Mouse (Mus musculus) MEL (cell line): ENCODE data around the gene Gm45716. TPM values are rescaled to one million over a fixed set of nuclear protein-coding genes. Genes with fewer than 3 reads are reported as not detected.

ENCODE experiments used
- DNase-seq: peaks from one replicate; pipeline ENCODE4 v3.0.0; 2011; ENCODE audit warnings: low read depth, low spot score
- H3K27ac ChIP-seq: 2 replicates; pipeline ENCODE4 v1.5.1; 2012; ENCODE audit warnings: low read depth, mild to moderate bottlenecking, control low read depth, low read length, moderate library complexity; ENCODE audit not compliant: control insufficient read depth
- H3K27me3 ChIP-seq, 2 experiments: fragments of 150-350 bp in 1 of 2; sonication (generic) in 1 of 2; 2 replicates each; pipeline ENCODE4 v1.6.1; 2012; ENCODE audit warnings: low read length in 2 of 2, mild to moderate bottlenecking in 2 of 2, improper control_type of control experiment in 1 of 2, moderate library complexity in 1 of 2; ENCODE audit not compliant: insufficient read depth in 2 of 2, control insufficient read depth in 1 of 2
- H3K36me3 ChIP-seq, 2 experiments: 2 replicates each; pipeline ENCODE4 v1.6.1; 2012 to 2014; ENCODE audit warnings: low read length in 2 of 2, improper control_type of control experiment in 1 of 2, inconsistent platforms in 1 of 2, mild to moderate bottlenecking in 1 of 2; ENCODE audit not compliant: insufficient read depth in 2 of 2, control insufficient read depth in 1 of 2
- H3K4me1 ChIP-seq, 2 experiments: fragments of 150-350 bp in 1 of 2; sonication (generic) in 1 of 2; 2 replicates each; pipeline ENCODE4 v1.6.1; 2012; ENCODE audit warnings: low read length in 2 of 2, improper control_type of control experiment in 1 of 2, mild to moderate bottlenecking in 1 of 2; ENCODE audit not compliant: insufficient read depth in 2 of 2, control insufficient read depth in 1 of 2
- H3K4me3 ChIP-seq, 2 experiments: fragments of 150-350 bp in 1 of 2; sonication (generic) in 1 of 2; 2 replicates each; pipeline ENCODE4 v1.5.1; 2012; ENCODE audit warnings: low read depth in 2 of 2, low read length in 2 of 2, mild to moderate bottlenecking in 2 of 2, moderate library complexity in 2 of 2, control low read depth in 1 of 2, improper control_type of control experiment in 1 of 2; ENCODE audit not compliant: control insufficient read depth in 1 of 2, insufficient read depth in 1 of 2
- H3K79me2 ChIP-seq: 2 replicates; pipeline ENCODE4 v1.6.1; 2012; ENCODE audit warnings: mild to moderate bottlenecking, low read length, moderate library complexity; ENCODE audit not compliant: control insufficient read depth, poor library complexity, insufficient read depth
- H3K9ac ChIP-seq: 2 replicates; pipeline ENCODE4 v1.6.1; 2012; ENCODE audit warnings: low read depth, mild to moderate bottlenecking, control low read depth, low read length, moderate library complexity; ENCODE audit not compliant: control insufficient read depth, poor library complexity, severe bottlenecking
- H3K9me3 ChIP-seq: fragments of 150-350 bp; sonication (generic); replicated peaks from 2 replicates; pipeline ENCODE4 v1.6.1; 2012; ENCODE audit warnings: mild to moderate bottlenecking, low read length, improper control_type of control experiment, moderate library complexity; ENCODE audit not compliant: insufficient read depth
- CHD1 ChIP-seq: IDR thresholded peaks from 2 replicates; pipeline ENCODE4 v1.6.1; 2012; ENCODE audit warnings: low read depth, mild to moderate bottlenecking, inconsistent platforms, low read length, improper control_type of control experiment
- CHD2 ChIP-seq: IDR thresholded peaks from 2 replicates; pipeline ENCODE4 v1.6.1; 2011; ENCODE audit warnings: low read length, improper control_type of control experiment
- EP300 ChIP-seq, 2 experiments: IDR thresholded peaks; 2 replicates each; pipeline ENCODE4 v1.6.1; 2011; ENCODE audit warnings: improper control_type of control experiment in 2 of 2, low read length in 2 of 2, low read depth in 1 of 2, mild to moderate bottlenecking in 1 of 2
- GATA1 ChIP-seq: IDR thresholded peaks from 2 replicates; pipeline ENCODE4 v1.6.1; 2011; ENCODE audit warnings: low read depth, low read length, improper control_type of control experiment
- JUND ChIP-seq: IDR thresholded peaks from 2 replicates; pipeline ENCODE4 v1.6.1; 2011; ENCODE audit warnings: low read depth, mild to moderate bottlenecking, improper control_type of control experiment, low read length
- KAT2A ChIP-seq: conservative IDR thresholded peaks from 2 replicates; pipeline ENCODE4 v1.6.1; 2012; ENCODE audit warnings: low read depth, low read length, improper control_type of control experiment, inconsistent platforms
- MAFK ChIP-seq: IDR thresholded peaks from 2 replicates; pipeline ENCODE4 v1.6.1; 2011; ENCODE audit warnings: low read depth, mild to moderate bottlenecking, low read length, improper control_type of control experiment, borderline replicate concordance
- MXI1 ChIP-seq: IDR thresholded peaks from 2 replicates; pipeline ENCODE4 v1.6.1; 2011; ENCODE audit warnings: mild to moderate bottlenecking, low read depth, low read length, improper control_type of control experiment
- MYB ChIP-seq: IDR thresholded peaks from 2 replicates; pipeline ENCODE4 v1.6.1; 2011; ENCODE audit warnings: mild to moderate bottlenecking, low read depth, low read length, improper control_type of control experiment
- MYC ChIP-seq: IDR thresholded peaks from 2 replicates; pipeline ENCODE4 v1.6.1; 2011; ENCODE audit warnings: low read depth, mild to moderate bottlenecking, low read length, improper control_type of control experiment, moderate library complexity
- NRF1 ChIP-seq: IDR thresholded peaks from 2 replicates; pipeline ENCODE4 v1.6.1; 2014; ENCODE audit warnings: low read depth, mild to moderate bottlenecking, inconsistent platforms, low read length, improper control_type of control experiment, moderate library complexity; ENCODE audit not compliant: poor library complexity, insufficient read depth, severe bottlenecking
- POLR2A ChIP-seq, 2 experiments: IDR thresholded peaks; 2 replicates each; pipeline ENCODE4 v1.6.1; 2011 to 2012; ENCODE audit warnings: low read length in 2 of 2, mild to moderate bottlenecking in 2 of 2, control low read depth in 1 of 2, improper control_type of control experiment in 1 of 2, low read depth in 1 of 2, moderate library complexity in 1 of 2; ENCODE audit not compliant: control insufficient read depth in 1 of 2, insufficient read depth in 1 of 2, poor library complexity in 1 of 2
- POLR2AphosphoS5 ChIP-seq: IDR thresholded peaks from 2 replicates; pipeline ENCODE4 v1.6.1; 2012; ENCODE audit warnings: low read depth, borderline replicate concordance, mild to moderate bottlenecking, inconsistent platforms, low read length, moderate library complexity, mixed read lengths
- RAD21 ChIP-seq: IDR thresholded peaks from 2 replicates; pipeline ENCODE4 v1.6.1; 2011; ENCODE audit warnings: mild to moderate bottlenecking, low read depth, low read length, improper control_type of control experiment
- RCOR1 ChIP-seq: IDR thresholded peaks from 2 replicates; pipeline ENCODE4 v1.6.1; 2012; ENCODE audit warnings: low read depth, mild to moderate bottlenecking, inconsistent platforms, low read length, improper control_type of control experiment
- SIN3A ChIP-seq: IDR thresholded peaks from 2 replicates; pipeline ENCODE4 v1.6.1; 2012; ENCODE audit warnings: low read length, improper control_type of control experiment, inconsistent platforms
- SMC3 ChIP-seq: IDR thresholded peaks from 2 replicates; pipeline ENCODE4 v1.6.1; 2011; ENCODE audit warnings: low read depth, low read length, improper control_type of control experiment
- TAL1 ChIP-seq: IDR thresholded peaks from 2 replicates; pipeline ENCODE4 v1.6.1; 2012; ENCODE audit warnings: mild to moderate bottlenecking, inconsistent platforms, low read length, moderate library complexity, mixed read lengths
- UBTF ChIP-seq: IDR thresholded peaks from 2 replicates; pipeline ENCODE4 v1.6.1; 2012; ENCODE audit warnings: low read depth, mild to moderate bottlenecking, inconsistent platforms, low read length, improper control_type of control experiment, moderate library complexity, borderline replicate concordance; ENCODE audit not compliant: insufficient read depth
- USF1 ChIP-seq: IDR thresholded peaks from 2 replicates; pipeline ENCODE4 v1.6.1; 2014; ENCODE audit warnings: low read depth, mild to moderate bottlenecking, inconsistent platforms, low read length, improper control_type of control experiment, moderate library complexity
- USF2 ChIP-seq, 2 experiments: IDR thresholded peaks; 2 replicates each; pipeline ENCODE4 v1.6.1; 2011 to 2012; ENCODE audit warnings: improper control_type of control experiment in 2 of 2, low read length in 2 of 2, borderline replicate concordance in 1 of 2, inconsistent platforms in 1 of 2, low read depth in 1 of 2, mild to moderate bottlenecking in 1 of 2; ENCODE audit not compliant: insufficient read depth in 1 of 2
- ZKSCAN1 ChIP-seq: IDR thresholded peaks from 2 replicates; pipeline ENCODE4 v1.6.1; 2012; ENCODE audit warnings: low read depth, mild to moderate bottlenecking, inconsistent platforms, low read length, improper control_type of control experiment, moderate library complexity
- ZNF384 ChIP-seq: IDR thresholded peaks from 2 replicates; pipeline ENCODE4 v1.6.1; 2012; ENCODE audit warnings: low read depth, mild to moderate bottlenecking, inconsistent platforms, low read length, improper control_type of control experiment
- polyA plus RNA-seq, 2 experiments: library from polyadenylated mRNA; stranded (reverse) in 1 of 2; unstranded in 1 of 2; fragments of >175 nt in 1 of 2; fragments of >200 nt in 1 of 2; gene quantifications; 2 replicates each; pipeline versions ENCODE4 v1.2.1 to v1.2.4; 2012; ENCODE audit warnings: low replicate concordance in 2 of 2, low read depth in 1 of 2; ENCODE audit not compliant: insufficient read length in 2 of 2, insufficient read depth in 1 of 2, missing spikeins in 1 of 2
- total RNA-seq: library from RNA; depleted of rRNA; stranded (reverse); fragments of 300-350 nt; gene quantifications from 2 replicates; pipeline ENCODE4 v1.2.3, GENCODE M21; 2012

Gene Gm45716
- total and polyA plus RNA-seq, 3 experiments, result 2.9 to 4.1 TPM; not detected in 1

GRCm38 (mm10) chr11:90284079-90284478 is 96.6 kb downstream of the Gm45716 start (continued):
- TF ChIP-seq NRF1 (no peak), GATA1 (peak; percentile 78), CHD1 (no peak), MAFK (no peak), ZNF384 (peak; percentile 83), SIN3A (no peak), ZKSCAN1 (no peak), RAD21 (no peak), MYC (no peak), KAT2A (no peak), UBTF (no peak), RCOR1 (peak; percentile 75), MYB (0 out of 2 replicates have a peak, but pooled peaks have one; percentile 15), MXI1 (no peak)
- TF ChIP-seq, all 39 proteins: peak for 8

- Histone ChIP-seq H3K4me3 (no peak overlapping the region), H3K27me3 (no peaks in the 10 kb centered on the region), H3K36me3 (peaks cover 0 to 33% of the 10 kb centered on the region in 2 experiments; a peak in 2 of 4 replicates), H3K9ac (no peak overlapping the region), H3K79me2 (no peaks in the 10 kb centered on the region), H3K27ac (no peak overlapping the region), H3K9me3 (no peaks in the 10 kb centered on the region), H3K4me1 (peaks cover 19 to 37% of the 10 kb centered on the region in 2 experiments)
- peak; percentile 27 for DNase-seq
- TF ChIP-seq JUND (no peak), CHD2 (no peak), TAL1 (no peak), USF2 (IDR thresholded peaks at IDR 0.05; ENCODE audit: borderline replicate concordance in 1 of 2, insufficient read depth in 1 of 2, low read depth in 1 of 2, low read length in 2 of 2) (no peak), KAT2A (no peak), NRF1 (no peak), RAD21 (no peak), EP300 (IDR thresholded peaks at IDR 0.05; ENCODE audit: low read depth in 1 of 2, low read length in 2 of 2) (no peak), MYB (no peak), USF1 (no peak), POLR2AphosphoS5 (no peak), SMC3 (no peak), MXI1 (no peak), UBTF (no peak), MYC (no peak), POLR2A (IDR thresholded peaks at IDR 0.05; ENCODE audit: control insufficient read depth in 1 of 2, insufficient read depth in 1 of 2, low read depth in 1 of 2, low read length in 2 of 2, poor library complexity in 1 of 2) (no peak)
Observed at GRCm38 (mm10) chr11:90284623-90285022, 97.1 kb downstream of the Gm45716 start.
